Mouse (Mus musculus) brown adipose tissue, adult 24 weeks (tissue): Measurements from ENCODE around the gene Orai1. TPM values are rescaled to one million over a fixed set of nuclear protein-coding genes. Genes with fewer than 3 reads are reported as not detected.
A peak's percentile ranks its signal among the peaks of the same experiment; 100 is the strongest.
"Not testable (repeated sequence)": the region's sequence is repeated elsewhere in the genome, so short reads cannot be mapped to it uniquely, and the experiment has no call there.

Experiments used
- H3K27ac ChIP-seq: fragments of 200-500 bp; replicated peaks from 2 replicates; pipeline ENCODE4 v1.5.1; 2012; ENCODE audit warnings: low read depth, mild to moderate bottlenecking, low read length
- H3K4me1 ChIP-seq: fragments of 200-500 bp; 2 replicates; pipeline ENCODE4 v1.6.1; 2012; ENCODE audit warnings: low read length, mixed read lengths; ENCODE audit not compliant: control insufficient read depth, insufficient read depth, insufficient read length
- H3K4me3 ChIP-seq: fragments of 200-500 bp; 2 replicates; pipeline ENCODE4 v1.5.1; 2012; ENCODE audit warnings: low read depth, mild to moderate bottlenecking, low read length, moderate library complexity; ENCODE audit not compliant: insufficient read depth
- polyA plus RNA-seq: library from polyadenylated mRNA; stranded (reverse); fragments of >200 nt; gene quantifications from 2 replicates; pipeline ENCODE4 v1.2.4, GENCODE M21; 2012; ENCODE audit not compliant: missing spikeins, insufficient read depth, insufficient read length

Orai1 gene
- polyA plus RNA-seq, 1 experiment: 6.9 TPM

DNA sequence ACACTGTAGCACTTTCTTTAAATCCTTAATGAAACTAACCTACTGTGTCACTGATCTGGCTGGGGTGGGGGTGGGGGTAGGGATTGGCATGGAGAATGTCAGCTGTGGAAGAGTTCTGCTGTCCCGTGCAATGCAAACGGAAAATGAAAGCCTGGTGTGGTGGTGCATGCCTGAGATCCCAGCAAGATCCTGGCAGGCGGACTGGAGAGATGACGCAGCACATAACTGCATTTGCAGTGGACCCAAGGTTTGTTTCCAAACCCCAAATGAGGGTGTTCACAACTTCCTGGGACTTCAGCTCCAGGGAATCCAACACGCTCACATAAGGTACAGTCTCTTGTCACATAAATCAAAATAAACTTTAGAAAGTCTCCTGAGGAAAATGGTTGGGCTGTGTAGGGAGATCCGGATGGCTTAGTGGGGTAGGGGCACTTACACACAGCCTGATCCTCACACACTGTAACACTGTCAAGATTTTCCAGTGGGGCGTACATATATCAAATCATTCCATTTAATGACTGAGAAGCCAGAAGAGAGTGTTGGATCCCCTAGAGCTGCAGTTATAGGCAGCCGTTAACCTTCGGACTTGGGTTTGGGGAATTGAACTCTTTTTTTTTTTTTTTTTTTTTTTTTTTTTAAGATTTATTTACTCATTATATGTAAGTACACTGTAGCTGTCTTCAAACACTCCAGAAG, 46.0 kb downstream of the Orai1 start:
- H3K27ac ChIP-seq: peak overlapping the region; percentile 51; the same call in 1 of the 2 replicates
- H3K4me3 ChIP-seq: no peak overlapping the region
- no peaks in the 10 kb centered on the region for H3K4me1 ChIP-seq

- H3K27ac ChIP-seq, H3K4me1 ChIP-seq, H3K4me3 ChIP-seq: not testable (repeated sequence)
Measured at GRCm38 (mm10) chr5:123061402-123061749, 46.5 kb downstream of the Orai1 start.

DNA sequence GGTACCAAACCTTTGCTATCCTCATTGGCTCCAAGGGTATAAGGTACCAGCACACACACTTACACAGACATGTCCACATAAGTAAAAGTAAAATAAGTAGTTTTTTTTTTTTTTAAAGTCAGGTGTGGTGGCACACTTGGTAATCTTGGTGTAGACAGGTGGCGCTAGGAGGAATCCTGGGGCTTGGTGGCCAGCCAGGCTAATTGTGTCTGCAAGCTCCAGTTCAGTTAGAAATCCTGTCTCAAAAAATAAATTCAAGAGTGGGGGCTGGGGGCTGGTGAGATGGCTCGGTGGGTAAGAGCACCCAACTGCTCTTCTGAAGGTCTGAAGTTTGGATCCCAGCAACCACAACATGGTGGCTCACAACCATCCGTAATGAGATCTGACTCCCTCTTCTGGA, 48.3 kb downstream of the Orai1 start:
- Histone ChIP-seq H3K4me3 (no peak overlapping the region), H3K4me1 (no peaks in the 10 kb centered on the region), H3K27ac (no peak overlapping the region)

- Histone ChIP-seq H3K27ac (no peak overlapping the region), H3K4me3 (no peak overlapping the region), H3K4me1 (no peaks in the 10 kb centered on the region)
Measured at GRCm38 (mm10) chr5:123064207-123064606, 49.3 kb downstream of the Orai1 start.

- H3K4me3 ChIP-seq: no peak overlapping the region
- no peaks in the 10 kb centered on the region for H3K4me1 ChIP-seq
- H3K27ac ChIP-seq: no peak overlapping the region
Measured at GRCm38 (mm10) chr5:123067395-123067995, 52.6 kb downstream of the Orai1 start.

GRCm38 (mm10) chr5:123068115-123068514, 53.2 kb downstream of the Orai1 start, which contains the start of gene Tmem120b:
Gene Tmem120b (plus strand): TSS chr5:123068415.
- no peak within 1 kb of the TSS for H3K27ac ChIP-seq
- H3K4me1 ChIP-seq: no peaks in the 10 kb centered on the region
- no peak within 1 kb of the TSS for H3K4me3 ChIP-seq

GRCm38 (mm10) chr5:123068714-123069113, 53.8 kb downstream of the Orai1 start:
- no peak overlapping the region for H3K4me3 ChIP-seq
- no peaks in the 10 kb centered on the region for H3K4me1 ChIP-seq
- H3K27ac ChIP-seq: no peak overlapping the region

DNA sequence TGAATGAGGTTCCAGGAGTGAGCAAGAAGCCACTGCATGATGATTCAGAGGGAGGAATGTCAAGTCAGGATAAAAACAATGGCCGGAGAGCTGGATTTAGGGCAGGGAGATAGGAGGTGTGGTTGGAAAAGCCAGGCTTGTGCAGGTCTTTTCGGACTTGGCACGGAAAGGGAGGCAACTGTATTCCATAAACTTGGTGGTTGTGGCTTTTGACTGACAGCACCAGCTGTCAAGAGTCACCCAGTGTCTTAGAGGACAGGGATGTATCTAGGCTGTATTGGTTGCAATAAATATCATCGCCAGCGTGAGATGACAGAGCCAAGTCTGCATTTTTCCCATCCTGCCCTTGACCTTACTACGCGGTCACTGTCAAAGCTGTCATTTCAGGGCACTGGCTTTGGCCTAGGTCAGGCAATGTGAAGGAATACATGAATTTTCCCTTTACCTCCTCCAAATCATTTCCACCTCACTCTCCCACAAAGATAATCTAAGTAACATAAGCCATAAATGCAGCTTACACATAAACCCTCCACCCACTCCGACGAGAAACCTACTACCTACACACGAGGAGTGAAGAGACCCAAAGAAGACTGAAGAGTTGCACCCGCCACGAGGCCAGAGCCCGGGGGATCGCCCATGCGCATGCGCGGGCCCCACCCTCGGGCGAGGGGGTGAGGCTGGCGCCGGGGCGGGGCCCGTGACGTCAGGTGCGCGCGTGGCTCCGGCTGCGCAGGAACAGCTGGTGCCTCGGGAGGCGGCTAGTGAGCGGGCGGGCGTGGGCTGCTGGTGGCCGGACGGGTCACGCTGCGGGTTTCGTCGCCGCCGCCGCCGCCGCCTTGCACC, 60.9 kb downstream of the Orai1 start:
- Histone ChIP-seq H3K4me1 (peaks cover 22% of the 10 kb centered on the region), H3K4me3 (peak overlapping the region; percentile 74), H3K27ac (peak overlapping the region; percentile 89)

GRCm38 (mm10) chr5:123076419-123077281, 61.8 kb downstream of the Orai1 start:
- Histone ChIP-seq H3K4me3 (peak overlapping the region; percentile 74), H3K27ac (peak overlapping the region; percentile 9), H3K4me1 (peaks cover 22% of the 10 kb centered on the region)

DNA sequence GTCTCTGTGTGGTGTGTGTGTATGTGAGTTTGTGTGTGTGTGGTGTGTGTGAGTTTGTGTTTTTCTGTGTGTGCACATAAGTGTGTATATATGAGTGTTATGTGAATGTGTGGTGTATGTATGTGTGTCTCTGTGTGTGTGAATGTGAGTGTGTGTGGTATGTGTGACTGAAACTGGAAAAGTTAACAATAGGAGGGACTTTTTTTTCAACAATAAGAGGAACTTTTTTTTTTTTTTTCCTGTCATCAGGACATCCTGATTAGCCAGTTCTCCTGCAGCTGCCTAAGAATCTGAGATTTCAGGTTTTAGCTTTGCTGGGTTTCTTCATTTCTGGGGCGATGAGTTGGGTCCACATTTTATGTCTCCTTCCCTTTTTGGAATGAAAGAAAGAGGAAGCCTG, 64.7 kb downstream of the Orai1 start:
- Histone ChIP-seq H3K4me1 (peaks cover 25% of the 10 kb centered on the region), H3K4me3 (peak overlapping the region; percentile 0; the same call in 1 of the 2 replicates), H3K27ac (peak overlapping the region; percentile 66)

DNA sequence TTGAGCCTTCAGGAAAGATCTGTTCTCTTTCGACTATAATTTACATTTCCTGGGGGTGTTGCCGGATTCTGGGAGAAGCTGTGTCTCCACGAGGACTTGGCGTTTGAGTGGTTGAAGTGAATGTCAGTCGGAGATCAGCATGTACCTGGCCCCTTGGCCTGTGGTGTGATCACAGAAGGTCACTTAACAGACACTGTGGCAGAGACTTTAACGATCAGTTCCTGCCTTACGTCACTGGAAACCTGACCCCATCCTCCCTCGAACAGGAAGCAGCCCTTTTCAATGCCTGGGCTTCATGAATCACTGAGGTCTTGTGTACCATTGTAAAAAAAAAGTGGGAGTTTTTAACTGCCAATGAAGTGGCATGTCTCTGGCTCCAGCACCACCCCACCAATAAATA, 65.2 kb downstream of the Orai1 start:
- Histone ChIP-seq H3K4me1 (peaks cover 27% of the 10 kb centered on the region), H3K4me3 (peak overlapping the region; percentile 0; the same call in 1 of the 2 replicates), H3K27ac (peak overlapping the region; percentile 55)

Other genes with a start within 250 kb of the Orai1 start
- gene Camkk2, start 235.7 kb upstream of the Orai1 start, polyA plus RNA-seq: 9.4 and 10.4 TPM in 2 replicates
- gene Anapc5, start 193.7 kb upstream of the Orai1 start, polyA plus RNA-seq: 112 and 138 TPM in 2 replicates
- gene Rnf34, start 165.0 kb upstream of the Orai1 start, polyA plus RNA-seq: 8.8 and 12.4 TPM in 2 replicates
- 6.3 and 6.5 TPM in 2 replicates for gene Kdm2b, start 25.3 kb upstream of the Orai1 start, polyA plus RNA-seq
- not detected in 2 replicates for gene Morn3, start 31.9 kb downstream of the Orai1 start, polyA plus RNA-seq
- gene Tmem120b, start 53.3 kb downstream of the Orai1 start, polyA plus RNA-seq: 91.8 and 116 TPM in 2 replicates
- gene Rhof, start 117.6 kb downstream of the Orai1 start, polyA plus RNA-seq: 0.48 and 0.67 TPM in 2 replicates
- gene Setd1b, start 127.1 kb downstream of the Orai1 start, polyA plus RNA-seq: 5.4 and 8.3 TPM in 2 replicates
- gene Psmd9, start 154.3 kb downstream of the Orai1 start, polyA plus RNA-seq: 18.4 and 19.5 TPM in 2 replicates
- 1.7 TPM in 2 replicates for gene Hpd, start 167.7 kb downstream of the Orai1 start, polyA plus RNA-seq
- gene Wdr66, start 237.0 kb downstream of the Orai1 start, polyA plus RNA-seq: 0.24 and 0.54 TPM in 2 replicates